Mouse (Mus musculus): ENCODE results near the gene Sacs.
"Not testable (repeated sequence)": the region's sequence is repeated elsewhere in the genome, so short reads cannot be mapped to it uniquely, and the experiment has no call there.

Sacs gene

GRCm38 (mm10) chr14:61137994-61138726 is at the start of gene Sacs:
Gene Sacs, plus strand, starts transcription at chr14:61138457.
- no peak for DNase-seq (ENCODE audit: low spot score)

GRCm38 (mm10) chr14:61090955-61091354 is 47.3 kb upstream of the Sacs start:
- no peak for DNase-seq (ENCODE audit: low spot score)

- no peak for DNase-seq (ENCODE audit: low spot score)
These were observed 46.2 kb upstream of the Sacs start for GRCm38 (mm10) chr14:61092073-61092472.

- no peak for DNase-seq (ENCODE audit: low spot score)
These were observed 40.2 kb upstream of the Sacs start for GRCm38 (mm10) chr14:61097974-61098625.

GRCm38 (mm10) chr14:61100736-61101135 is 37.5 kb upstream of the Sacs start:
- no peak for DNase-seq (ENCODE audit: low spot score)

- DNase-seq (ENCODE audit: low spot score): no peak
These were observed 31.9 kb upstream of the Sacs start for GRCm38 (mm10) chr14:61106404-61106803.

DNA sequence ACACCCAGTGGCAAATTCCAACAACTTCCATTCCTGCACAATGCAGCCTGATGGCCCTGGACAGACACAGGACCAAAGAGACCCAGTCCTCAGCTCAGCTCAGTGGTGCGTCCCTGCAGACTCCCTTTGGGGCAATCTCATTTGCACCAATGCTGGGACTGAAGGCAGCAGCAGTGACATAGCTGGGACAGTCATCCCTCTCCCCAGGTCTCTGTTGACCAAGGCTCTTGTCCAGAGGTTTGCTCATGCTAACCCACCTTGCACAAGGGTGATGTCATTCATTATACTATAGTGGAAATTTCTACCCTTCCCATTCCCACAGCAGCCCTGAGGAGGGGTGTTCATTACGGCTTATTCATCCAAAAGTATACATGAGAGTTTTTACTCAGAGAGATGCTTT is 29.6 kb upstream of the Sacs start:
- no peak for DNase-seq (ENCODE audit: low spot score)

DNA sequence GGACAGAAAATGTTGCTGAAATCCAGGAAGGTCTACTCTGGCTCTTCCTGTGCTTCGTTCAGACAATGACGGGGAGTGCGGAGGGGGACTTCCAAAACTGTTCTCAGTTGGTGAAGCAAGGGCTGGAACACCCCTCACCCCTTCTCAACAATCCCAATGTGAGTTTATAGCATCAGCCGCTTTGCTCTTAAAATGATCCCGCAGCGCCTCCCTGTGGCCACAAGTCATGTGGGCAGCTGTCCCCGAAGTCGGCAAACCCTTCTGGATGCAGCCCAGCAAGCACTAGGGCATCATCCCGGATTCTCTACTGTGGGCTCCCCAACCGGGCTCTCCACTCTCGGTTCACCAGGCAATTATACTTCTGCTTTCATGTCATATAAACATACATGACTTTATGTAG is 25.9 kb upstream of the Sacs start:
- peak; percentile 57 for DNase-seq (ENCODE audit: low spot score)

DNA sequence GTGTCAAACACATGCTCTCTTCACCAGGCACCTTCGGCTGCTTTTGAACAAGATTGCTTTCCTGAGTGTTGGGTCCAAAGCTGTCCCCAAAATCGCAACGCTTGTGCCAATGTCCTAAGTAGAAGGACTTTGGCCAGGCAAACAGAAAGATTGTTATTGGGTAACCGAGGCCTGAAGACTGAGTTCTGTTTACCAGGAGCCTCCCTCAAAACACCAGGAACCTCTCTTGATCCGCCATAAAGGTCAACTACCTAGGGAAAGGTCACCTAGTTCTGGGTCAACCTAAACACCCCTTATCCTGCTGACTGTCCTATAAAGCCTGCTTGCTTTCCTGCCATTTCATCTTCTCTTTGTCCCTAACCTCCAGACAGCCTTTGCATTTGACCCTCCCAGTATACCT is 13.5 kb upstream of the Sacs start:
- no peak for DNase-seq (ENCODE audit: low spot score)

DNA sequence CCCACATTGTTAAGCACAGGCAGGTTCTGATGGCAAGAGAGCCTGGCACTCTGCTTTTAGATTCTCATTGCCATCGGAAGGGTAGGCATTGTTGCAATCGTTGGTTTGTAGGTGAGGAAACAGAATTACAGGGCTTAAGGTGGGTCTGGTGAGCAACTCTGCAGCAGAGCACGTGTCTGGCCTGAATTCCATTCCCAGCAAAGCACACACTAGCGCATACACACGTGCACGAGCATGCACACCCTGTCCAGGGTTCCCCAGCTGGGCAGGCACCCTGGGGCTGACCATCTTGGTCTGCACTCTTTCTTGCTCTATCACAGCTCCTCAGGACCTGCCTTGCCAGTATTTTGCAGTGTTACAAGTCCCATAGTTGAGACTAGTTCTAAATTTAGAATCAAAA is 13.1 kb upstream of the Sacs start:
- no peak for DNase-seq (ENCODE audit: low spot score)

GRCm38 (mm10) chr14:61127365-61127764 is 10.9 kb upstream of the Sacs start:
- DNase-seq (ENCODE audit: low spot score): not testable (repeated sequence)

DNA sequence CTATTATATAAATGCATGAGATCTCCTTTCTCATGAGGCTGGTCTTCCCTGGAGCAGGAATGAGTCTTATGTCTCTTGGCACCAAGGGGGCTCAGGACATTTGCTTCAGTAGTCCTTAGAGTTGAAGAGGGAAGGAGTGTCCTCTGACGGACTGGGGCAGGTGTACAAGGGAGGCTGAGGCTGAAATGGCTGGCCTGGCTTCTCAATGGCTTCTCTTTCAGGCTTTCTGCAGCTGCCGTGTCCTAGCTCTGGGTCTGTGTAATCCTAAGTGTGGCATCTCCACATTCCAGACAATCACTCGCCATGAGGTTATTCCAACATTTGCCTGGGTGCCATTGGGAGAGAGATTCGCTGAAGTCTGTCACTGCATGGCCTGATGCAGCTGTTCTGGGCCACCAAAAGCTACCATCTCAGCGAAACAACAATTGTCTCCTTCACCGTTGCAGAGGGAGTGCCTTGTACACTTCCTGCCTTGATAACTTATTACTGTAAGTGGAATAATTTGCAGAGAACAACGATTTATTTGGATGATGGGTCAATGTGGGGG is 9.2 kb upstream of the Sacs start:
- DNase-seq (ENCODE audit: low spot score): no peak

DNA sequence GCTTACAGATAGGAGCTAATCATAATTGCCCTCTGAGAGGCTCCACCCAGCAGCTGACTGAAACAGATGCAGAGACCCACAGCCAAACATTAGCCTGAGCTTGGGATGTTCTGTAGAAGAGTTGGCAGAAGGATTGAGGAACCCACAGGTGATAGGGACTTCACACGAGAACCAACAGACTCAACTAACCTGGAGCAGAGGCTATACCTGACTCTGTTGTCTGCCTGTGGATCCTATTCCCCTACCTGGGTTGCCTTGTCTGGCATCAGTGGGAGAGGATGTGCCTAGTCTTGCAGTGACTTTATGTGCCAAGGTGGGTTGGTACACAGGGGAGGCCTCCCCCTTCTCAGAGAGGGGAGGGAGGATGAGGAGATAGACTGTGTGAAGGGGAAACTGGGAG is 5.7 kb upstream of the Sacs start:
- DNase-seq (ENCODE audit: low spot score): no peak

GRCm38 (mm10) chr14:61134381-61135030 is 3.8 kb upstream of the Sacs start:
- DNase-seq (ENCODE audit: low spot score): no peak

DNA sequence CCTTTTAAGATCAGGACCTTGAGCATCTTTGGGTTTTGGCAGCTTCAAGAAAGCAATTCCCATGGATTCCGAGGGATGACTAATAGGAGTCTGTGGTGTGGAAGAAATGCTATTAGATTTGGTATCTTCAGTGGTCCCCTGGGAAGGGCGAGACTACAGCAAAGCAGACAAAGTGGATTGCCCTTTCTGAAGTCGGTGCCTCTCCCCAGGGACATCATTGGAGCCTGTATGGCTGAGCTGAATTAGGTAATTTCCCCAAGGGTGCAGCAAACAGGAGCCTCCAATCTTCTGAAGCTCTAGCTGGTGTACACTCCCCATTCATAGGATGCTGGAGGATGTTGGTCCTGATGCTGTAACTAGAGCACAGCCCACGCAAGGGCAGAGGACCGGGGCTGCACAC is 847 bp upstream of the Sacs start:
- no peak for DNase-seq (ENCODE audit: low spot score)

DNA sequence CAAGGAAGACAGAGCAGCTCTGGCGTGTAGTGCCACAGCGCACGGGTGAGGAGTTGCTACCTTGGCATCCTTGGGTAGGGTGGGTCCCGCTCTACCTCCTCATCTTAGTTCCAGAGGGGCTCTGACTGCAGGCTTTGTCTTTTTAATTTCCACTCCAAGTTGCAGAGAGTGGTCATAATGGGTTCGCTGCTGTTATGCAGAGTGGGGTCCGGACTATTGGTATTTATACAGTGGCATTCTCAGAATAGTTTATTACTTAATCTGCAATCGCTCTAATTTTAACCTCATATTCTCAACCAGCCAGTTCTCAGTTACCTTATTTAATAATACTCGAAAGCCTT is 440 bp downstream of the Sacs start:
- no peak for DNase-seq (ENCODE audit: low spot score)

- DNase-seq (ENCODE audit: low spot score): no peak
These were observed 5.1 kb downstream of the Sacs start for GRCm38 (mm10) chr14:61143358-61143757.

GRCm38 (mm10) chr14:61143869-61144268 is 5.6 kb downstream of the Sacs start:
- no peak for DNase-seq (ENCODE audit: low spot score)

- DNase-seq (ENCODE audit: low spot score): not testable (repeated sequence)
These were observed 12.2 kb downstream of the Sacs start for GRCm38 (mm10) chr14:61150416-61150815.

DNA sequence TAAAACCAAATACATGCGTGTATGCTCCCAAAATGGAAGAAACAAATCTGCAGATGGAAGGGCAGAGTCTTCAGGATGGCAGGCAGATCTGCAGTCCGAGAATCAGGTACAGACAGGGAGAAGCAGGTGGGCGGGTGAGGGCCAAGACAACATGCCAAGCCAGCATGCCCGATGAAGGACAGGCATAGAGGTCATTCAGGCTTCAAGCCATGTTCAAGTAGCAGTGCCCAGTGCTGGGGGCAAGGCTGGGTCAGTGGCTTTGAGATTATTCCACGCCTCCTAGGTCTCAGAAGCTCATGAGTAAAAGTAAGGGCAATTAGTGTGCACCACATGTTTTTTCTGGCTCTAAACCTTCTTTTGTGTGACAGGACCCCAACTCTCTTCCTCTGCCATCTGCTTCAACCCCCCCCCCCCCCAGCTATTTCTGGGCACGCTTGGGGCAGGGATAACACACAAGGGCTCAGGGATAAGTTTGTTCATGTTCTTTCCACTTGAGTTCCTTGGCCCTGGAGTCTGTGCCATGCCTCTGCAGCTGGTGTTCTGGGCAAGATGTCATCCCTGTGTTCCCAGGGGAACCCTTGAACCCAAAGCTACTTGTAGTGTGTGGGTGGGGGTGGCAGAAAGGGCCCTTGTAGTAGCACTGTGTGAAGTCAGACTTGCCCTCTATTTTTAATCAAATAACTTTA is 16.8 kb downstream of the Sacs start:
- DNase-seq (ENCODE audit: low spot score): no peak

GRCm38 (mm10) chr14:61155687-61156086 is 17.4 kb downstream of the Sacs start:
- no peak for DNase-seq (ENCODE audit: low spot score)

DNA sequence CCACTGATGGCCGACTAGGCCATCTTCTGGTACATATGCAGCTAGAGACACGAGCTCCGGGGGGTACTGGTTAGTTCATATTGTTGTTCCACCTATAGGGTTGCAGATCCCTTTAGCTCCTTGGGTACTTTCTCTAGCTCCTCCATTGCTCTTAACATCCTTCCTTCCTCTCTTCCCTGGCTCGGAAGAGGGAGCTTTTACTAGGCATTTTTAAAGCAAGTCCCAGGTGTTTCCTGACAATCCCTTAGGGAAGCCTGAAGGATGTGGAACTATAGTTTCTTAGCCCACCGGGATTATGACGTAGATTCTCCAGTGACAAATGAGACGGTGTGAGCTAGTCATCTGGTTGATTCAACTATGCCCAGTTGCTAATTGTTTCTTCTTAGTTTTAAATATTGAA is 19.2 kb downstream of the Sacs start:
- not testable (repeated sequence) for DNase-seq (ENCODE audit: low spot score)

DNA sequence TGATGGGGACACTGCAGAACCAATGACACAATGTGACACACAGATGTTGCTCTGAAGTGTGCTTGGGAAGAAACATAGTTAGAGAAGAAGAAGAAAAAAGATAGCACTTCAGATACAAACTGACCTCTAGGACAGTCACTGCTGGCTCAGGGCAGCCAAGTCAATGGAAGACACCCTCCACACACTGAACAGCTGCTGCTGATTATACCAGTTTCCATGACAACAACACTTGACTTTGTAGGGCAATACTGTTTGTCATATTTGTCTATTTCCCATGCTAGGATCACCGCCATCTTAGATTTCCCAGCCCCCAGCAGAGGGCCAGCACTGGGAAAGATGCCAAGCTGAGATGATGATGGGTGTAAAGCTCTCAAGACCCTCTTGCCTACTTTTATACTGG is 22.7 kb downstream of the Sacs start:
- no peak for DNase-seq (ENCODE audit: low spot score)
